Mouse (Mus musculus) frontal cortex, postnatal 36 days (tissue): ENCODE measurements at regions not wholly inside any gene's neighbourhood (a gene's known extent, or its start where the extent isn't known, plus 50 kb on each side); places are given as distances from the start of the nearest gene placed in this dataset.

ENCODE experiments used
- DNase-seq, 2 experiments: peaks; one replicate each; pipeline ENCODE4 v3.0.0; 2022; ENCODE audit warnings: low spot score in 2 of 2

- no peak for DNase-seq
Measured at GRCm38 (mm10) chr5:33512253-33512884, 78.6 kb upstream of the Nkx1-1 start.

DNA sequence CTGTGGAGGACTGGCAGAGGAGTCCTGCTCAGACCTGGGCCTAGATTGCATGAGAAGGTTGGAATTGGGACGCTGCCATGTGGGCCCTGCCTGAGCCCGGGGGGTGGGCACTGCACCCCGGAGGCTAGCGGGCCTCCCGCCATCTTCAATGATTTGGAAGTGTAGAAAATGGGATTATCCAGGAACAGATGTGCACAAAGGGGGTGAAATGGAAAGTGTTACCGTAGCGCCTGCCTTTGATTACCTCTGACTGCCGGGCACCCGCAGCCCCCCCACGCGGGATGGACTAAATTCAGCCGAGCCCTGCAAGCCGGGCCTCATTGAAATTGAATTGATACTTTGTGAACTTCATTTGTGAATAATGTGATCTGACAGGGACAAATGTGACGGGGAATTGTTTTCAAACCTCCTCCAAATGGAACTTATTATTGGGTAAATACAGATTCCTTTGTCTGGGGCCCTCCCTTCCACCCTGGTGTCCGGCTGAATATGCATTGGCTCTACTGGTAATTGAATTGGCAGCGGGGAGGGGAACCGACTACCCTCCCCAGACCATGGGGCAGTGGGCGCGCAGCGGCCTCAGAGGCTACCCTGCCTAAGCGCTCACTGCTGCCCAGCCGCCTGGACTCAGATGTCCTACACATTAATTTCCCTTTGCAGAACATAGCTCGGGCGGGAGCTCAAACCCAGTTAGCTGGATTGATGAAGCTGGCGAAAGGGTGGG lies 77.9 kb upstream of the Nkx1-1 start:
- DNase-seq = no peak

DNA sequence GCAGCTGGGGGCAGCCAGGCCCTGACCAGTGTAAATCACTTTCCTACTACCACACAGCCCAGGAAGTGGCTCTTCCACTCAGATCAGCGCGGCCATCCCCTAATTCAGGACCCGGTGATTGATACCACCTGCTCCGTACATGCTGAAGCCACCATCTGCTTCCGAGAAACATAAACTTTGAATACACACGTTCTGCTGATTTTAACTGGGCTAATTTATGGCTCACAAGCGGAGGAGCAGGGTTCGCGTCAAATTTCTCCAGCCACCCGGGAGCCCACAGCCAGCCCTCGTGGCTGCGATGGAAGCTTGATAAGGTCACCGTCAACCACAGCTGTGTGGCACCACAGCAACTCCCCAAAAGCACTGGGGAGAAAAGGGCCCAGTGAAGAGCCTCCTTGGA lies 72.0 kb upstream of the Nkx1-1 start:
- no peak for DNase-seq

GRCm38 (mm10) chr5:33501735-33502495 lies 68.1 kb upstream of the Nkx1-1 start:
- DNase-seq = no peak

DNA sequence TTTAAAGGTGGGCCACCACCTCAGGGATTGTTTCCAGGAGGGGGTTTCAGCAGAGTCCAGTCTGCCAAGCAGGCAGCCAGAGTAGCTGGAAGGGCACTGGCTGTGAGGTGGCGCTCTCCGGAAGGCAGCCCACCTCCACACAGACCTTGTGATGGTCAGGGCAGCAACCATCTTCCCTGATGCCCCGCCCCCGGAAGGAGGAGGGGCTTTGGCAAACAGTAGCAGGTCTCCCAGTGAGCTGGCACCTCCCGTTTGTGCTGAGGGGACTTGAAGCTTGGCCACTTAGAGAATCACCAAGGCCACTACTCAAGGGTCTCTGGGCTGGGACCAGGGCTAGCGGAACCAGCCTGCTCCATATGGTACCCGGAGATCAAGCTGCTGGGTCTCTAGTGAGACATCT lies 67.4 kb upstream of the Nkx1-1 start:
- no peak for DNase-seq

DNA sequence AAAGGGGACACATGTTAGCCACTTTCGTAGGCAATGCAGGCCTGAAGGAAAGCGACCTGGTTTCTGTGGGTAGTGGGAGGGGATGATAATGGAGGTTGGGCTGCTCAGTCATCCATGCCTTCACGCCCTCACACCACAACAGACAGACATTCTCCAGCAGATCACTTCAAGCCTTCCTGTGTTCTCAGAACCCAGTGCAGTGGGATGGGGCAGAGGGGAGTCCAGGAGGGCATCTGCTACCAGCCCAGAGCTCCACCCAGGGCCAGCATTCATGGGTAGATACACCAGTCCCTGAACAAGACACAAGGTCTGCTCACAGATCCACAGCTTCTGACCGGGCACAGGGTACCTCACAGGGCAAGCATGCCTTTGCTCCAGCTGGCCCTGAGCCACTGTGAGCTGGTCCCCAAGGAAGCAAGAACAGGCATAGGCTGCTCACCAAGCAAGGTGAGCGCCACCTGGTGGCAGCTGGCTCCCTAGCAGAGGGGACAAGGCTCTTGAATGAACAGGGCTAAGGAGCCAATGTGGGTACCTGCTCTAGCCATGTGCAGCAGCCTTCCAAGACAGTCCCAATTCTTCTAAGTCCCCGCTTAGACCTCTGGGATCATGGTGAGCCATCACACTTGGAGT lies 62.2 kb upstream of the Nkx1-1 start:
- peak; percentile 75 to 78 for DNase-seq

DNA sequence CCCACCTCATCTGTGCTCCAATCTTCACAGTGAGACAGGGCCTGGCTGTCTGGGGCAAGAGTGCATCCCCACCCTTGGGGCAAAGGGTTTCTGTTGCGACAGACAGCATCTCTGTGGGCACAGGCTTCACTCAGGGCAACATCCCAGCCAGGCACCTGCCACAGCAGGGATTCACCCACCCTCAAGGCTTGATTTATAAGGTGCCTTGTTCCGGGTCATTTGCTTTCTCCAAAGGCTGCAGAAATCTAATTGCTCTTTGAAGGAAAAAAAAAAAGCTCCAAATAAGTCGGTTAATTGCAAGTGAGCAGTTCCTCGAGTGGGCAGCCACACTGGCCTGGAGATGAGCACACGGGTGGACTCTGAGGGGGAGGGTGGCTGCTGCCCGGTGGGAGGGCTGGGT lies 61.5 kb upstream of the Nkx1-1 start:
- no peak for DNase-seq

- peak in 1 of 2 experiments; percentile 3 for DNase-seq
Measured at GRCm38 (mm10) chr5:33492604-33493315, 59.0 kb upstream of the Nkx1-1 start.

DNA sequence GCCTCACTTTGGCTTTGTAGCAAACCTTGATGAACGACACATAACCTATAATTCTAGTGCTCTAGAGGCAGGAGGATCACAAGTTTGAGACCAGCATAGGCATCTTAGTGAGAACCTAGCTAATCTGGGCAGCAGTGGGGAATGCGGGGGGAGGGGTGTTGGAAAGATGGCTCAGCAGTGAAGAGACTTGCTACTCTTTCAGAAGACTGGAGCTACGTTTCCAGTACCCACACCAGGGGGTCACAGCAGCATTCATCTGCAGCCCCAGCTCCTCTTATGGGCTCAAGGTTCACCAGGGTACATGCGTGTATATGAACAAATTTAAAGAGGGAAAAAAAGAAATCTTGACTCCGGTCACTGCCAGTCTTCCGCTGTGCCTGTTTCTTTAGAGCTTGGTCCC lies 55.5 kb upstream of the Nkx1-1 start:
- no peak for DNase-seq

DNA sequence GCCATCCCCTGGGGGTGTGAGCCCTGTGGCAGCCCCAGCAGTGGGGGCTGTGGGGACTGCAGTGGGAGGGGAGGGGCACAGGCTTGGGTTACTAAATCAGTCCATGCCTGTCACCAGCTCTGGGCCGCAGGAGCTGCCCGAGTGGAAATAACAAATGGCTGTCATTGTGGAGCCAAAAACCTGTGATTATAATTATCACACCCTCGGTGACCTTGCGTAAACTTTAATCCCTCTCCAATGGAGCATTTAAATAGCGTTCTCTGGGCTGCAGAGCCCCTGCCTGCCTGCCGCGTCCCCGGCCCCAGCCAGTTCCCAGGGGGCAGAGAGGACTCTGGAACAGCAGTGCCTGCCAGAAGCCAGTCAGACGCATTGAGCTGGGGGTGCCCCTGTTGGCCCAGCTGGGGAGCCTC lies 54.4 kb upstream of the Nkx1-1 start:
- no peak for DNase-seq

- no peak for DNase-seq
Measured at GRCm38 (mm10) chr5:33485765-33486164, 52.0 kb upstream of the Nkx1-1 start.
